Mouse (Mus musculus) left cerebral cortex, postnatal 25 days (tissue): ENCODE results near the gene 4930451I11Rik. TPM values are rescaled to one million over a fixed set of nuclear protein-coding genes. Genes with fewer than 3 reads are reported as not detected.

Experiments
- DNase-seq, 2 experiments: peaks; one replicate each; pipeline ENCODE4 v3.0.0; 2022; ENCODE audit warnings: low spot score in 2 of 2, mixed read lengths in 1 of 2
- intact Hi-C: fragments of 180-260 bp; cut with DNase I; formaldehyde crosslinking; loops from one replicate; pipeline ENCODE4 v1.15.1; 2025
- total RNA-seq, 2 experiments: library from RNA; stranded (reverse); gene quantifications; 2 replicates each; pipeline ENCODE4 v1.2.3; 2021

Gene 4930451I11Rik
- total RNA-seq, 2 experiments from 2014 or later: not detected

GRCm38 (mm10) chr7:126845516-126845915, 14.1 kb upstream of the 4930451I11Rik start:
- DNase-seq: no peak
- intact Hi-C loops: no loop called here

- intact Hi-C loops: no loop called here
- peak in 1 of 2 experiments; percentile 67 for DNase-seq
Observed at GRCm38 (mm10) chr7:126843276-126843675, 11.8 kb upstream of the 4930451I11Rik start.

GRCm38 (mm10) chr7:126833294-126833693, 1.9 kb upstream of the 4930451I11Rik start:
- DNase-seq: no peak
- intact Hi-C loops: loop anchor here (10.0 kb wide), 1 partner anchor 352 kb away; no protein-coding TSS in a partner anchor

GRCm38 (mm10) chr7:126832036-126832598, 678 bp upstream of the 4930451I11Rik start:
- peak; percentile 81 to 85 for DNase-seq
- intact Hi-C loops: loop anchor here (10.0 kb wide), 1 partner anchor 353 kb away; no protein-coding TSS in a partner anchor

DNA sequence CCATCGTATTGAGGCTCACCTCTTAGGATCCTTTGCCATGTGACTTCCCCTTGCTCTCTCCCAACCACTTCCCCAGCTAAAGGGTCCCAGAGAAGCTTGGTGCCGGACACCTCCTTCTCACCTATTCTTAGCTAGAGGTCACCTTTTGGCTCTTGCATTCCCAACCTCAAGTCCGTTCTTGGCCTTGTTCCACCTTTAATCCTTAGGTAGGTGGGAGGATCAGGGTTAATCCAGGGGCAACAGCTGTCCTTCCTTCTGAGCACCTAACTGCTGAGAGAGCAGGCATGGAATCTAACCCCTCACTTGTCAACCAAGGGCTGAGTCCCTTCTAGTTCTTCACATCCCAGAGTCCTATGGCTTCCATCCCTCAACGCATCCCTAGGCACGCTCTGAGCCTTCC, 5.5 kb downstream of the 4930451I11Rik start:
- intact Hi-C loops: loop anchor here (2.0 kb wide), 1 partner anchor 35 kb away; the partner anchor contains the start of gene Hirip3
- DNase-seq: no peak

DNA sequence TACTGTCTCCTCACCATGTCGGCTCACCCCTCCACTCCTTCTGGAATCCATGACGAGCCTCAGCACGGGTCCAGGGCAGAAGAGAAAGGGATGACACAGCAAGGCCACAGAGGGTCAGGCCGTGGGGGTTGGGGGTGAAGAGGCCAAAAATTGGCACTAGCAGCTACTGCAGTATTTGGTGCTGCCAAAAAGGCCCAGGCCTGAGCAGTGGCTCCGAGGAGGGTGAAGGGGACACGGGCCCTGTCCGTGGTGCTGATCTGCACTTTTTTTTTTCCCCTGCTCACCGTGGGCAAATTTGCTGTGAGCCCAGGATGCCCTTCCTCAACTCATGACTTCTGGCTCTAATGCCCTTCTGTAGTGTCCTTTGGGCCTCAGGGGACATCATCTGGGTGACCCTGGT, 6.0 kb downstream of the 4930451I11Rik start:
- intact Hi-C loops: loop anchor here (2.0 kb wide), 1 partner anchor 35 kb away; the partner anchor contains the start of gene Hirip3
- no peak for DNase-seq

- intact Hi-C loops: loop anchor here (2.0 to 5.0 kb wide), 4 partner anchors 37 to 287 kb away; partner anchors contain the start of genes Hirip3, Maz and Sez6l2
- DNase-seq: no peak
Observed at GRCm38 (mm10) chr7:126823940-126824339, 7.5 kb downstream of the 4930451I11Rik start.

DNA sequence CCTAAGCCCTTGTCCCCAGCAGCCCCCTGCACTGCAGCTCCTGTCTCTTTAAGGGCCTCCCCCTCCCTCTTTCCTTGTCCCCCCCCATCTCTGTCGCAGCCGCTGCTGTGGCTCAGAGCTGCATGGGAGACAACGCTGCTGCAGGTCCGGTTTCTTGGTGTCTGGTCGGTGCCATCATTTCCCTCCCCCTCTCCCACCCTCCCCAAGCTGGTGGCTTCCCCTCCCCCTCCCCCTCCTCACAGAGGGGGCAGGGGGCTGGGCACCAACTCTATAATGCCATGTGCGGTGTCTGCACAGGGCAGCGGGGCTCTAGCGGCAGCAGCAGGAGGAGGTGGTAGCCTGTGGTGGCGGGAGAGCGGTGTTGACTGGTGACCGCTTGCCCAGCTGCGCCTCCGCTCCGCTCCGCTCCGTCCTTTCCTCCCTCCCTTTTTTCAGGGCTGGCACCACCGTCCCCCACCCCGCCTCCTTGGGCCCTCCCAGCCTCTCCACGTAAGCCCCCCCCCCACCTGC, 8.2 kb downstream of the 4930451I11Rik start:
- DNase-seq: peak; percentile 24 to 45
- intact Hi-C loops: loop anchor here (2.0 to 5.0 kb wide), 3 partner anchors 128 to 288 kb away; partner anchors contain the start of genes Maz and Sez6l2

DNA sequence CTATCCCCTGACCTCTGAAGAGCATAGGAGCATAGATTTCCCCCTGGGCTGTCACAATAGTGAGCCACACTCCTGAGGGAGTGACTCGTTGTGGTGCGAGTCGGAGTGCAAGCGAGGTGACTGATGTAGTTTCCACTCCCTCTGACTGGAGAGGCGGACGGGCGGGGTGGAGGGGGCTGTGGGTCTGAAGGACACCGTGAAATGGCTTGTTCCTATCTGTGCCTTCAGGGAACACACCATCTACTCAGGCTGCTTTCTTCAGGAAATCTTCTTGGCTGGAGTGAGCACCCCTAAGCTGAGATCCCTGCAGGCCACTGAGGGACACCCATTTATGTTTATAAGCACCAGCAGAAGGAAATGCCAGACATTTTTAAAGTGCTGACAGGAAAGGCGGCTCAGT, 8.7 kb downstream of the 4930451I11Rik start:
- intact Hi-C loops: loop anchor here (2.0 to 5.0 kb wide), 3 partner anchors 128 to 288 kb away; partner anchors contain the start of genes Maz and Sez6l2
- peak in 1 of 2 experiments; percentile 43 for DNase-seq

DNA sequence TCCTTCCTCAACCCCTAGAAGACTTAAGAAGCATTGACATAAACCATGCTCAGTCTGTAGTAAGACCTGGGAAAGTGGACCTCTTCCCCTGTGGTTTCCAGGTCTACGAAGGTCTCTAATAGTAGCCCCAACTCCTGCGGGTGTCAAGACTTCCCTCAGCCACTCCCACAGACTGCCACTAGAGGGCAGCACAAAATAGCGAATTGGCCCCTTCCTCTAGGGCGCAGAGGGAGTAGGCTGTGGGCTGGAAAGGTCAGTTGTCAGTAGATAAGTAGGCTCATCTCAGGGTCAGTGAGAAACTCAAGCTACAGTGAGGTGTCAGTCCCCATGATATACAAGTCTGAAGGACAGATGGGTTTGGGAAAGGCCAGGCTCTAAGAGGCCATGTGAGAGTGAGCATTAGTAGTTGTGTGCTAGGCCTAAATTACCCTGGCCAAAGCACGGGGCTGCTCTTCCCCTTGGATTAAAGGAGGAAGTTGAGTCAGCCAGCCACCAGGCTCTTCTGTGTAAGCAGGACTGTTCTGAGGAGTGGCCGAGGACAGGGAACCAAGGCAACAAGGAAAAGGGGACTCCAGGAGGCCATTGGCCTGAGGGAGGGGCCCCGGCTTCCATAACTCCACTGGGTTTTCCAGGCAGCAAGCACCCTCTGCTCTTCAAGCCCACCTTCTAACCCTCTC, 9.5 kb downstream of the 4930451I11Rik start:
- DNase-seq: peak; percentile 72 to 77
- intact Hi-C loops: loop anchor here (2.0 to 5.0 kb wide), 3 partner anchors 129 to 289 kb away; partner anchors contain the start of genes Maz and Sez6l2

DNA sequence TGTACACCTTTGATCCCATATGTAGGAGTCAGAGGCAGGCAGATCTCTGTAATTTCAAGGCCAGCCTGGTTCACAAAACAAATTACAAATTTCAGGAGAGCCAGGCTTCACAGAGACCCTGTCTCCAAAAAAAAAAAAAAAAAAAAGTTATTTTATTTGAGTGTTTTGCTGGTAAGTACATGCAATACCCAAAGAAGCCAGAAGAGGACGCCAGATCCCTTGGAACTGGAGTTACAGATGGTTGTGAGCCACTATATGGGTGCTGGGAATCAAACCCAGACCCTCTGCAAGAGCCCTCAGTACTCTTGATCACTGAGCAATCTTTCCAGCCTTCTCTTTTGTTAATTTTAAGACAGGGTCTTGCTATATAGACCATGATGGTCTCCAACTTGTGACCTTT, 12.6 kb downstream of the 4930451I11Rik start:
- no peak for DNase-seq
- intact Hi-C loops: no loop called here

GRCm38 (mm10) chr7:126817595-126817994, 13.8 kb downstream of the 4930451I11Rik start:
- intact Hi-C loops: no loop called here

DNA sequence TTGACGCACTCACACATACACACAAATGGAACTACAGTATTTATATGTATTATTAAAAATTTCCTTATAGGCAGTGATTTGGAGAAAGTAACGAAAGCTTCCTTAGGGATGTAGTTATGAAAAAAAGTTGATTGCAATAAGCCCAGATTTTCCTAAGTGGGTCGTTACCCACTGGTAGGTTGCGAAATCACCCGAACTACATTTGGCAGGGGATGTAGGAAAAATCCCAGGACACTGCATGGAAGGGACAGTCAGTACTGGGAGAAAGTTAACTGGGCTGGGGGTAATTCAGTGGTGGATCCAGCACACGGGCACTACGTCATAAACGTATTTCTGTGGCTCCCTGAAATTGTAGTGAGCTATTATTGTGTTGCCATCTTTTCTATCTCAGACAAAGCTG, 14.9 kb downstream of the 4930451I11Rik start:
- intact Hi-C loops: no loop called here
- DNase-seq: no peak

More at GRCm38 (mm10) chr7:126817595-126817994, 13.8 kb downstream of the 4930451I11Rik start:
- no peak for DNase-seq

DNA sequence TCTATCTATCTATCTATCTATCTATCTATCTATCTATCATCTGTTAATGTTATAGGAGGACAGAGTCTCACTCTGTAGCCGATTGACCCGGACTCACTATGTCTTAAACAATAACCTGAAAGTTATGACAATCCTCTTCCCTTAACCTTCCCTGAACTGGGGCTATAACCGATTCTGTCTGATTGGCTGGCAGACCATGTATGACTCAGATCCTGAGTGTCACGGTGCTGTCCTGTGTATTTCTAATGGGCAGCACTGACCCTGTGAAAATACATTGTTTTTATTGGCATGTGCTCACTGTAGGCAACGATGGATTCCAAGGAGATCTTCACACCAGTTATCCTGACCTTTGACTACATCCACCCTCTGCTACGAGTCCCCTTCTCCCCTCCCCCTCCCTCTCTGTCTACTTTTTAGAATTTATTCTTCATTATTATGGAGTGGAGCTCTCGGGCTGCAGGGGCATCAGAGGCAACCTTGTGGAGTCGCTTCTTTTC, 15.7 kb downstream of the 4930451I11Rik start:
- intact Hi-C loops: no loop called here
- DNase-seq: no peak

- intact Hi-C loops: no loop called here
- no peak for DNase-seq
Observed at GRCm38 (mm10) chr7:126809723-126810369, 21.6 kb downstream of the 4930451I11Rik start.

DNA sequence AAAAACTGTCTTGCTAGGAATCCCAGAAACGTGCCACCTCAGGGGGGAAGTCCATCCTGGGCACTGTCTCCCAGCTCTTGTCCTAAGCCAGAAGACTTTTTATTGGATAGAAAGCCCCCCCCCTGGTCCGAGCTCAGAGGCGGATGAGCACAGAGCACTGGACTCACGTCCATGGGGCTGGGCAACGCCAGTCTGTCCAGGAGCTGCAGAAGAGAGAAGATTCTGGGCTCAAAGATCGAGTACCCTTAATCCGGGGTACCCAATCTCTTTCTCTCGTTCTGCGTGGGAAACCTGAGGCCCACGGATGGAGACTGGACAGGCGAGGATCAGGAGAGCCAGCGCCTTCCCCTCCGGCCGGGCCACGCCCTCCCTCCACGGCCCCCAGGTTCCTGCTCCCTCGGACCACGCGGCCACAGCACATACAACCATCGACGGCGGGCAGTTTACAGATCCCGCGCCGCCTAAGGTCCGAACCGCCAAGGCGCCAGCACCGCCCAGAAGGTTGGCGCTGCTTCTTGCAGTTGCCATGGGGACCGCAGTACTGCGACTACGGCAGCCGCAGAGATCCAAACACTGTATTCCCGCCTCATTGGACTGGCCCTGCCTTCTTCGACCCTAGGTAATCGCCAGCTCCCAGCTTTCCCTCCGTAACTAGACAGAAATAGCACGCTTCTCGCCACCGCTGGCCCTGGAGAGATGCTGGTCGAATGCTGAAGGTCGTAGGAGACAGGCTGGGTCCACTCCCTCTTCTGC, 22.6 kb downstream of the 4930451I11Rik start:
- DNase-seq: peak; percentile 90 to 96
- intact Hi-C loops: no loop called here

- DNase-seq: no peak
- intact Hi-C loops: no loop called here
Observed at GRCm38 (mm10) chr7:126807405-126807804, 24.0 kb downstream of the 4930451I11Rik start.

DNA sequence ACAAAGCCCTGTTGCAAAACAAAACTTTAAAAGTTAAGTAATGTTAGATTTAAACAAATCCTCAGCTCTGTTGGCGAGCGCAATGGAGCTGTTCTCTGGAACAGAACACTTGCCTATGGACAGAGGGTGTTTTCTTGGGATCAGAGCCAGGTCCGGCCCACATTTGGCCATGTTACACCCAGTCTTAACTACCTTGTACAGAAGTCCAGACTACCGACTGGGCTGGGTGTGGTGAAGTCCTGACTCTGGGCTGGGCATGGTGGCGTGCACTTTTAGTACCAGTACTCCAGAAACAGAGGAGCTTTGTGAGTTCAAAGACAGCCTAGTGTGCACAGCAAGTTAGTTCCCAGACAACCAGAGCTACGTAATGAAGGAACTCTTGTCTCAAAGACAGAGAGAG, 24.5 kb downstream of the 4930451I11Rik start:
- intact Hi-C loops: no loop called here
- DNase-seq: no peak

- no peak for DNase-seq
- intact Hi-C loops: no loop called here
Observed at GRCm38 (mm10) chr7:126803751-126804150, 27.7 kb downstream of the 4930451I11Rik start.
